Mouse (Mus musculus): ENCODE results near the gene Krt24. TPM values are rescaled to one million over a fixed set of nuclear protein-coding genes. Genes with fewer than 3 reads are reported as not detected.

Gene Krt24
- polyA plus RNA-seq, 1 experiment from 2014 or later: not detected

- peak; percentile 75 for DNase-seq (ENCODE audit: low spot score)
- Histone ChIP-seq H3K9me3 (ENCODE audit: control insufficient read depth, low read length) (no peaks in the 10 kb centered on the region), H3K4me3 (ENCODE audit: low read depth, low read length) (no peak overlapping the region), H3K4me2 (ENCODE audit: low read depth) (no peak overlapping the region), H3K27ac (ENCODE audit: low read depth, low read length) (no peak overlapping the region), H3K9ac (ENCODE audit: low read length) (no peak overlapping the region), H3K36me3 (ENCODE audit: control insufficient read depth, insufficient read depth, low read length) (no peaks in the 10 kb centered on the region), H3K4me1 (ENCODE audit: control insufficient read depth, insufficient read depth, low read length) (no peaks in the 10 kb centered on the region), H3K27me3 (ENCODE audit: control insufficient read depth, insufficient read depth, low read length) (no peaks in the 10 kb centered on the region)
- ATAC-seq (ENCODE audit: insufficient read depth, low FRiP score, low TSS enrichment): no peak
- 32% methylated on average over 2 of the region's 2 CpGs for WGBS
Measured at GRCm38 (mm10) chr11:99307579-99307978, 22.5 kb upstream of the Krt24 start.

GRCm38 (mm10) chr11:99295039-99295438 is 10.0 kb upstream of the Krt24 start:
- Histone ChIP-seq H3K9me3 (ENCODE audit: control insufficient read depth, low read length) (no peaks in the 10 kb centered on the region), H3K27ac (ENCODE audit: low read depth, low read length) (no peak overlapping the region), H3K9ac (ENCODE audit: low read length) (no peak overlapping the region), H3K27me3 (ENCODE audit: control insufficient read depth, insufficient read depth, low read length) (no peaks in the 10 kb centered on the region), H3K36me3 (ENCODE audit: control insufficient read depth, insufficient read depth, low read length) (no peaks in the 10 kb centered on the region), H3K4me3 (ENCODE audit: low read depth, low read length) (no peak overlapping the region), H3K4me1 (ENCODE audit: control insufficient read depth, insufficient read depth, low read length) (no peaks in the 10 kb centered on the region), H3K4me2 (ENCODE audit: low read depth) (no peak overlapping the region)
- DNase-seq (ENCODE audit: low spot score): no peak
- WGBS: 51% methylated on average over 5 of the region's 5 CpGs
- no peak for ATAC-seq (ENCODE audit: insufficient read depth, low FRiP score, low TSS enrichment)

DNA sequence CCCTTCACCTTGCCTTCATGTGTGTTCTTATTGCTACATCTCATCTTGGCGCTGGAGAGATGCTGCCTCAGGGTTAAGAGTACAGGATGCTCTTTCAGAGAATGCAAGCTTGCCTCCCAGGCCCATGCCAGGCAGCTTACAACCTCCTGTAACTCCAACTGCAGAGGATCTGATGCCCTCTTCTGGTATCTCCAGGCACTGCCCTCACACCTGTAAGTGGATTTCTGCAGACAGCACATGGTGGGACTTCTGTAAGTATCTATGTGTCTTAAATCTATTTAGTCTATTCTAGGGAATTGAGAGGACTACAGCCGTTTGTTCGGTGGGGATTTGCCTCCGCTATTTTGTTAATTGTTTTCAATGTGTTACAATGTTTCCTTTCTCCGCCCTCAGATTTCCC is 7.8 kb upstream of the Krt24 start:
- no peak overlapping the region for H3K27ac ChIP-seq (ENCODE audit: low read depth, low read length)
- H3K9ac ChIP-seq (ENCODE audit: low read length): no peak overlapping the region
- no peak overlapping the region for H3K4me2 ChIP-seq (ENCODE audit: low read depth)
- DNase-seq (ENCODE audit: low spot score) (peak; percentile 27), ATAC-seq (ENCODE audit: insufficient read depth, low FRiP score, low TSS enrichment) (no peak)
- H3K4me1 ChIP-seq (ENCODE audit: control insufficient read depth, insufficient read depth, low read length): no peaks in the 10 kb centered on the region
- H3K4me3 ChIP-seq (ENCODE audit: low read depth, low read length): no peak overlapping the region
- H3K27me3 ChIP-seq (ENCODE audit: control insufficient read depth, insufficient read depth, low read length): no peaks in the 10 kb centered on the region
- no peaks in the 10 kb centered on the region for H3K36me3 ChIP-seq (ENCODE audit: control insufficient read depth, insufficient read depth, low read length)
- no peaks in the 10 kb centered on the region for H3K9me3 ChIP-seq (ENCODE audit: control insufficient read depth, low read length)
- WGBS: 61% methylated on average over 5 of the region's 5 CpGs

DNA sequence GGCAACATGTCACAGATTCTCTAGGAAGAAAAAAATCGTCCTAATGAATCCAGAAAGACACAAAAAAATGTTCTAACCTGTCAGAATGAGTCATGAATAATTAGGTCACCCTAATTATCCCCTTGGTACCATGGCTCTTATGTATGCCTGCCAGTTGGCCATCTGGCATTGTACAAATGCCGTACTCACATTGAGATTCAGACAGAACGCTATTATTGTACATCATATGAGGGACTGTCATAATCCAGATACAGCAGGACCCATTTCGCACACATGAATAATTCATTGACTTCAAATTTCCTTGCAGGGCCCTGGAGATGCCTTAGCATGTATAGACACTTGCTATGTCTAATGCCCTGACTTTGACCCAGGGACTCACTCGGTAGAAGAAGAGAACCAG is 1.1 kb downstream of the Krt24 start:
- Histone ChIP-seq H3K9me3 (ENCODE audit: control insufficient read depth, low read length) (no peaks in the 10 kb centered on the region), H3K4me3 (ENCODE audit: low read depth, low read length) (no peak overlapping the region), H3K4me2 (ENCODE audit: low read depth) (no peak overlapping the region), H3K36me3 (ENCODE audit: control insufficient read depth, insufficient read depth, low read length) (no peaks in the 10 kb centered on the region), H3K4me1 (ENCODE audit: control insufficient read depth, insufficient read depth, low read length) (no peaks in the 10 kb centered on the region), H3K27me3 (ENCODE audit: control insufficient read depth, insufficient read depth, low read length) (no peaks in the 10 kb centered on the region), H3K27ac (ENCODE audit: low read depth, low read length) (no peak overlapping the region), H3K9ac (ENCODE audit: low read length) (no peak overlapping the region)
- DNase-seq (ENCODE audit: low spot score) (no peak), ATAC-seq (ENCODE audit: insufficient read depth, low FRiP score, low TSS enrichment) (no peak)
- WGBS: 77% methylated on average over 5 of the region's 5 CpGs

DNA sequence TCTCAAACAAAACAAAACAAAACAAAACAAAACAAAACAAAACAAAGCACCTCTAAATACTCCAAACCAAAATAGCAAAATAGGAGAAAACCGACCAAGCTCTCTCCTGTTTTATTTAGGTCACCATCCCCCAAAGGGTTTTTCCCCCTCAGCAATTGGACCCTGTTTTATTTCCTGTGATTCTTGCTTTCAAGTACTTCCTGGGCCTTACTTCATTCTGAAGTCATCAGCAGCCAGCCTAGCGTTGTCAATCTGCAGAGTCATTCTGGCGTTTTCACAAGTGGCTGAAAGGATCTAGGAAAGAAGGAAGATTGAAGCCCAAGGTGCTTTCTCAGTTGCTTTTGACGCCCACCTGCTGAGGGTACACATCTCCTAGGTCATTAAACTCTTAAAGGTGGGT is 1.7 kb downstream of the Krt24 start:
- Histone ChIP-seq H3K27ac (ENCODE audit: low read depth, low read length) (no peak overlapping the region), H3K4me3 (ENCODE audit: low read depth, low read length) (no peak overlapping the region), H3K9me3 (ENCODE audit: control insufficient read depth, low read length) (no peaks in the 10 kb centered on the region), H3K36me3 (ENCODE audit: control insufficient read depth, insufficient read depth, low read length) (no peaks in the 10 kb centered on the region), H3K4me2 (ENCODE audit: low read depth) (no peak overlapping the region), H3K27me3 (ENCODE audit: control insufficient read depth, insufficient read depth, low read length) (no peaks in the 10 kb centered on the region), H3K4me1 (ENCODE audit: control insufficient read depth, insufficient read depth, low read length) (no peaks in the 10 kb centered on the region), H3K9ac (ENCODE audit: low read length) (no peak overlapping the region)
- WGBS: 56% methylated on average over 4 of the region's 4 CpGs
- no peak for DNase-seq (ENCODE audit: low spot score)
- no peak for ATAC-seq (ENCODE audit: insufficient read depth, low FRiP score, low TSS enrichment)

GRCm38 (mm10) chr11:99281116-99281515 is 3.9 kb downstream of the Krt24 start:
- Histone ChIP-seq H3K4me1 (ENCODE audit: control insufficient read depth, insufficient read depth, low read length) (no peaks in the 10 kb centered on the region), H3K4me3 (ENCODE audit: low read depth, low read length) (no peak overlapping the region), H3K27me3 (ENCODE audit: control insufficient read depth, insufficient read depth, low read length) (no peaks in the 10 kb centered on the region), H3K9ac (ENCODE audit: low read length) (no peak overlapping the region), H3K36me3 (ENCODE audit: control insufficient read depth, insufficient read depth, low read length) (no peaks in the 10 kb centered on the region), H3K4me2 (ENCODE audit: low read depth) (no peak overlapping the region), H3K9me3 (ENCODE audit: control insufficient read depth, low read length) (no peaks in the 10 kb centered on the region), H3K27ac (ENCODE audit: low read depth, low read length) (no peak overlapping the region)
- DNase-seq (ENCODE audit: low spot score): no peak
- ATAC-seq (ENCODE audit: insufficient read depth, low FRiP score, low TSS enrichment): no peak
- WGBS: 84% methylated on average over 9 of the region's 9 CpGs

DNA sequence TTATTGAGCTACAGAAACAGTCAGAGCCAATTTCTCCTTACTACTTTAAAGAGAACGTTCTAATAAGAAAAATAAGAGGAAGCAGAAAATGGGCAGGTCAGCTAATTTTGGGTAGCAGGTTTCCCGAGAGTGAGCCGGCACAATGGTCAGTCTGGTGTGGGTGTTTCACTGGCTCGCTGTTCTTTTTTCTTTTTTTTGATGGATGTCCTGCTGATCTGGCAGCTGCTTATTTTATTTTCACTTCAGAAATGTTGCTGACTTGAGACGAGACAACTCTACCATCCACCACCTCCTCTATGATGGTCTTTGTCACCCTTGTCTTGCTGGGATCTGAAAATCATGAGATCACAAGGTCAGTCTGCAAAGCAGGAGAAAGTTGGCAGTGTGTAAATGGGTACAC is 5.1 kb downstream of the Krt24 start:
- no peaks in the 10 kb centered on the region for H3K9me3 ChIP-seq (ENCODE audit: control insufficient read depth, low read length)
- H3K36me3 ChIP-seq (ENCODE audit: control insufficient read depth, insufficient read depth, low read length): no peaks in the 10 kb centered on the region
- no peak overlapping the region for H3K9ac ChIP-seq (ENCODE audit: low read length)
- DNase-seq (ENCODE audit: low spot score) (no peak), ATAC-seq (ENCODE audit: insufficient read depth, low FRiP score, low TSS enrichment) (no peak)
- no peaks in the 10 kb centered on the region for H3K27me3 ChIP-seq (ENCODE audit: control insufficient read depth, insufficient read depth, low read length)
- H3K27ac ChIP-seq (ENCODE audit: low read depth, low read length): no peak overlapping the region
- no peak overlapping the region for H3K4me2 ChIP-seq (ENCODE audit: low read depth)
- H3K4me1 ChIP-seq (ENCODE audit: control insufficient read depth, insufficient read depth, low read length): no peaks in the 10 kb centered on the region
- 75% methylated on average over 5 of the region's 5 CpGs for WGBS
- no peak overlapping the region for H3K4me3 ChIP-seq (ENCODE audit: low read depth, low read length)

DNA sequence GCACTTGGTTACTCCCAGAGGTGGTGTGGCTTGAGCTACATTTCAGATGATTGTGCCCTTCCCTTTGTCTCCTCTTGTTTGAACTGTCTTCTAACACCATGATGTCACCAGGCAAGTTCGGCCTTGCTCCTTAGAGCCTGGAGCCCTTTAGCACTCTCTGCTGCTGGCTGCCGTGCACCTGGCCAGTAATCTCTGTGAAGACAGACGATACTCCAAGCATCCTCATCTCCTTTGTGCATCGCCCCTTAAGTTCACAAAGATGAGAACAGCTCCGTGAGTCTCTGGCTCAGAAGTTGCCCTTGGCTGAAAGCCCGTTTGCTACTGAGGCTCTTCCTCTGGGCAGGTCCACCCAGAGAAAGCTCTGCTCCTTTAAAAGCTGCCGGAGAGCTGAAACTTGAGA is 8.3 kb downstream of the Krt24 start:
- Histone ChIP-seq H3K27me3 (ENCODE audit: control insufficient read depth, insufficient read depth, low read length) (no peaks in the 10 kb centered on the region), H3K4me3 (ENCODE audit: low read depth, low read length) (no peak overlapping the region), H3K9me3 (ENCODE audit: control insufficient read depth, low read length) (no peaks in the 10 kb centered on the region), H3K27ac (ENCODE audit: low read depth, low read length) (no peak overlapping the region), H3K4me2 (ENCODE audit: low read depth) (no peak overlapping the region), H3K36me3 (ENCODE audit: control insufficient read depth, insufficient read depth, low read length) (no peaks in the 10 kb centered on the region), H3K4me1 (ENCODE audit: control insufficient read depth, insufficient read depth, low read length) (no peaks in the 10 kb centered on the region), H3K9ac (ENCODE audit: low read length) (no peak overlapping the region)
- DNase-seq (ENCODE audit: low spot score) (no peak), ATAC-seq (ENCODE audit: insufficient read depth, low FRiP score, low TSS enrichment) (no peak)
- WGBS: 76% methylated on average over 7 of the region's 7 CpGs

- Histone ChIP-seq H3K9me3 (ENCODE audit: control insufficient read depth, low read length) (no peaks in the 10 kb centered on the region), H3K27me3 (ENCODE audit: control insufficient read depth, insufficient read depth, low read length) (no peaks in the 10 kb centered on the region), H3K9ac (ENCODE audit: low read length) (no peak overlapping the region), H3K4me2 (ENCODE audit: low read depth) (no peak overlapping the region), H3K36me3 (ENCODE audit: control insufficient read depth, insufficient read depth, low read length) (no peaks in the 10 kb centered on the region), H3K4me3 (ENCODE audit: low read depth, low read length) (no peak overlapping the region), H3K4me1 (ENCODE audit: control insufficient read depth, insufficient read depth, low read length) (no peaks in the 10 kb centered on the region), H3K27ac (ENCODE audit: low read depth, low read length) (no peak overlapping the region)
- DNase-seq (ENCODE audit: low spot score): no peak
- ATAC-seq (ENCODE audit: insufficient read depth, low FRiP score, low TSS enrichment): no peak
- 89% methylated on average over 6 of the region's 6 CpGs for WGBS
Measured at GRCm38 (mm10) chr11:99275624-99276023, 9.4 kb downstream of the Krt24 start.
